Mouse (Mus musculus) ES-E14 (cell line): ENCODE data around the gene Dek. TPM values are rescaled to one million over a fixed set of nuclear protein-coding genes. Genes with fewer than 3 reads are reported as not detected.

ENCODE experiments used
- DNase-seq: peaks from one replicate; pipeline ENCODE4 v3.0.0-alpha.2; 2013; ENCODE audit warnings: low read depth, low spot score
- H3K27ac ChIP-seq: 2 replicates; pipeline ENCODE4 v1.5.1; 2012; ENCODE audit warnings: low read depth, mild to moderate bottlenecking, low read length, moderate library complexity, mixed read lengths; ENCODE audit not compliant: poor library complexity, insufficient read depth, severe bottlenecking
- H3K36me3 ChIP-seq: 2 replicates; pipeline ENCODE4 v1.6.1; 2012; ENCODE audit warnings: mild to moderate bottlenecking, low read length, moderate library complexity, mixed read lengths; ENCODE audit not compliant: control insufficient read depth, poor library complexity, insufficient read depth, severe bottlenecking
- H3K4me1 ChIP-seq, 2 experiments: fragments of 150-350 bp in 1 of 2; sonication (generic) in 1 of 2; 2 replicates each; pipeline ENCODE4 v1.6.1; 2012; ENCODE audit warnings: low read length in 2 of 2, mild to moderate bottlenecking in 1 of 2, mixed read lengths in 1 of 2; ENCODE audit not compliant: control insufficient read depth in 2 of 2, insufficient read depth in 2 of 2, poor library complexity in 1 of 2
- H3K4me3 ChIP-seq, 2 experiments: fragments of 150-350 bp in 1 of 2; sonication (generic) in 1 of 2; 2 replicates each; pipeline ENCODE4 v1.5.1; 2012; ENCODE audit warnings: low read length in 2 of 2, low read depth in 1 of 2, mild to moderate bottlenecking in 1 of 2, mixed read lengths in 1 of 2; ENCODE audit not compliant: insufficient read depth in 1 of 2, poor library complexity in 1 of 2, severe bottlenecking in 1 of 2
- H3K9ac ChIP-seq: 2 replicates; pipeline ENCODE4 v1.6.1; 2012; ENCODE audit warnings: low read depth, mild to moderate bottlenecking, low read length, mixed read lengths; ENCODE audit not compliant: poor library complexity, insufficient read depth, severe bottlenecking
- H3K9me3 ChIP-seq: fragments of 150-350 bp; sonication (generic); 2 replicates; pipeline ENCODE4 v1.6.1; 2012; ENCODE audit warnings: low read depth, mild to moderate bottlenecking, low read length; ENCODE audit not compliant: control insufficient read depth, insufficient read depth
- CHD2 ChIP-seq: IDR thresholded peaks from 2 replicates; pipeline ENCODE4 v1.6.1; 2014; ENCODE audit warnings: mild to moderate bottlenecking, low read depth, low read length, inconsistent platforms
- HCFC1 ChIP-seq: IDR thresholded peaks from 2 replicates; pipeline ENCODE4 v1.6.1; 2012; ENCODE audit warnings: low read length, inconsistent platforms, borderline replicate concordance; ENCODE audit not compliant: insufficient read depth
- MAFK ChIP-seq: IDR thresholded peaks from 2 replicates; pipeline ENCODE4 v1.6.1; 2014; ENCODE audit warnings: mild to moderate bottlenecking, low read depth, low read length, inconsistent platforms; ENCODE audit not compliant: insufficient read depth
- ZC3H11A ChIP-seq: IDR thresholded peaks from 2 replicates; pipeline ENCODE4 v1.6.1; 2012; ENCODE audit warnings: low read depth, mild to moderate bottlenecking, inconsistent platforms, low read length, borderline replicate concordance
- ZNF384 ChIP-seq: IDR thresholded peaks from 2 replicates; pipeline ENCODE4 v1.6.1; 2012; ENCODE audit warnings: low read depth, low read length, inconsistent platforms
- in situ Hi-C, 2 experiments: fragments of 600-800 bp; cut with MboI; formaldehyde crosslinking; loops; one replicate each; pipeline ENCODE4 v1.15.1; 2025; ENCODE audit warnings: low sequenced_read_pairs in 2 of 2, inconsistent platforms in 1 of 2; ENCODE audit not compliant: unreplicated experiment in 2 of 2
- total RNA-seq: library from RNA; depleted of rRNA; stranded (reverse); fragments of 300-350 nt; gene quantifications from 2 replicates; pipeline ENCODE4 v1.2.3, GENCODE M21; 2012

Gene Dek
- total RNA-seq, 1 experiment, result 120 TPM

GRCm38 (mm10) chr13:47121333-47121889 is 15.4 kb upstream of the Dek start:
- Histone ChIP-seq H3K36me3 (no peaks in the 10 kb centered on the region), H3K4me1 (peaks cover 6 to 7% of the 10 kb centered on the region in 2 experiments), H3K4me3 (no peak overlapping the region), H3K9ac (no peak overlapping the region), H3K27ac (no peak overlapping the region), H3K9me3 (no peaks in the 10 kb centered on the region)
- no peak for DNase-seq
- TF ChIP-seq HCFC1 (no peak), MAFK (no peak), ZC3H11A (no peak), ZNF384 (no peak), CHD2 (no peak)
- in situ Hi-C loops, result no loop called here

- no peaks in the 10 kb centered on the region for H3K4me1 ChIP-seq
- no peaks in the 10 kb centered on the region for H3K36me3 ChIP-seq
- no peak for DNase-seq
- no peaks in the 10 kb centered on the region for H3K9me3 ChIP-seq
- no peak overlapping the region for H3K4me3 ChIP-seq
- in situ Hi-C loops, result no loop called here
- TF ChIP-seq ZC3H11A (no peak), CHD2 (no peak), ZNF384 (no peak), HCFC1 (no peak), MAFK (no peak)
- no peak overlapping the region for H3K27ac ChIP-seq
- H3K9ac ChIP-seq, result no peak overlapping the region
Measured at GRCm38 (mm10) chr13:47116000-47116399, 10.0 kb upstream of the Dek start.

GRCm38 (mm10) chr13:47112924-47113323 is 6.9 kb upstream of the Dek start:
- in situ Hi-C loops, result no loop called here
- Histone ChIP-seq H3K36me3 (no peaks in the 10 kb centered on the region), H3K4me1 (no peaks in the 10 kb centered on the region), H3K9me3 (no peaks in the 10 kb centered on the region), H3K4me3 (no peak overlapping the region), H3K9ac (no peak overlapping the region), H3K27ac (no peak overlapping the region)
- TF ChIP-seq CHD2, result no peak
- TF ChIP-seq ZC3H11A, result no peak
- TF ChIP-seq ZNF384, result no peak
- no peak for TF ChIP-seq HCFC1
- TF ChIP-seq MAFK, result no peak
- DNase-seq, result no peak

GRCm38 (mm10) chr13:47112056-47112455 is 6.1 kb upstream of the Dek start:
- TF ChIP-seq ZNF384 (no peak), CHD2 (no peak)
- H3K27ac ChIP-seq, result no peak overlapping the region
- no peaks in the 10 kb centered on the region for H3K9me3 ChIP-seq
- no peak overlapping the region for H3K4me3 ChIP-seq
- H3K36me3 ChIP-seq, result no peaks in the 10 kb centered on the region
- no peak overlapping the region for H3K9ac ChIP-seq
- peaks cover 0 to 2% of the 10 kb centered on the region in 2 experiments; a peak in 1 of 4 replicates for H3K4me1 ChIP-seq
- in situ Hi-C loops, result no loop called here
- no peak for DNase-seq

GRCm38 (mm10) chr13:47111185-47111584 is 5.2 kb upstream of the Dek start:
- DNase-seq, result no peak
- H3K9ac ChIP-seq, result no peak overlapping the region
- no peak overlapping the region for H3K27ac ChIP-seq
- no peak overlapping the region for H3K4me3 ChIP-seq
- TF ChIP-seq CHD2, result no peak
- no peak for TF ChIP-seq ZC3H11A
- no peak for TF ChIP-seq ZNF384
- TF ChIP-seq MAFK, result no peak
- no peaks in the 10 kb centered on the region for H3K9me3 ChIP-seq
- in situ Hi-C loops, result no loop called here
- H3K36me3 ChIP-seq, result no peaks in the 10 kb centered on the region
- peaks cover 0 to 2% of the 10 kb centered on the region in 2 experiments; a peak in 1 of 4 replicates for H3K4me1 ChIP-seq
